Mouse (Mus musculus) B cell, adult 2 months (primary cell): Measurements from ENCODE around the gene Arih1.

Experiments used
- DNase-seq, 2 experiments: peaks; one replicate each; pipeline ENCODE4 v3.0.0; 2022

Arih1 gene

GRCm38 (mm10) chr9:59486549-59487065 lies at the start of gene Arih1:
Gene Arih1 (minus strand): TSS chr9:59486618.
- DNase-seq: peak; percentile 99

- DNase-seq: no peak
Observed at GRCm38 (mm10) chr9:59533889-59534288, 47.5 kb upstream of the Arih1 start.

GRCm38 (mm10) chr9:59533422-59533821 lies 47.0 kb upstream of the Arih1 start:
- DNase-seq: no peak

- DNase-seq: no peak
Observed at GRCm38 (mm10) chr9:59531645-59532044, 45.2 kb upstream of the Arih1 start.

- DNase-seq: no peak
Observed at GRCm38 (mm10) chr9:59528274-59528673, 41.9 kb upstream of the Arih1 start.

- DNase-seq: no peak
Observed at GRCm38 (mm10) chr9:59527580-59527979, 41.2 kb upstream of the Arih1 start.

- no peak for DNase-seq
Observed at GRCm38 (mm10) chr9:59526727-59527126, 40.3 kb upstream of the Arih1 start.

- DNase-seq: no peak
Observed at GRCm38 (mm10) chr9:59522906-59523305, 36.5 kb upstream of the Arih1 start.

GRCm38 (mm10) chr9:59519396-59519795 lies 33.0 kb upstream of the Arih1 start:
- no peak for DNase-seq

- no peak for DNase-seq
Observed at GRCm38 (mm10) chr9:59518976-59519375, 32.6 kb upstream of the Arih1 start.

GRCm38 (mm10) chr9:59517127-59517526 lies 30.7 kb upstream of the Arih1 start:
- peak; percentile 19 to 25 for DNase-seq

GRCm38 (mm10) chr9:59515069-59515468 lies 28.7 kb upstream of the Arih1 start:
- DNase-seq: no peak

- no peak for DNase-seq
Observed at GRCm38 (mm10) chr9:59512381-59512780, 26.0 kb upstream of the Arih1 start.

- DNase-seq: no peak
Observed at GRCm38 (mm10) chr9:59508146-59508545, 21.7 kb upstream of the Arih1 start.

GRCm38 (mm10) chr9:59487331-59487730 lies 913 bp upstream of the Arih1 start:
- DNase-seq: no peak

GRCm38 (mm10) chr9:59486076-59486518 lies 321 bp downstream of the Arih1 start:
- no peak for DNase-seq

GRCm38 (mm10) chr9:59485511-59486075 lies 825 bp downstream of the Arih1 start:
- peak; percentile 73 to 76 for DNase-seq

- no peak for DNase-seq
Observed at GRCm38 (mm10) chr9:59484760-59485159, 1.7 kb downstream of the Arih1 start.

- DNase-seq: peak; percentile 77 to 79
Observed at GRCm38 (mm10) chr9:59482419-59482818, 4.0 kb downstream of the Arih1 start.

GRCm38 (mm10) chr9:59476617-59477016 lies 9.8 kb downstream of the Arih1 start:
- DNase-seq: no peak

- no peak for DNase-seq
Observed at GRCm38 (mm10) chr9:59474838-59475237, 11.6 kb downstream of the Arih1 start.

GRCm38 (mm10) chr9:59473171-59473570 lies 13.2 kb downstream of the Arih1 start:
- no peak for DNase-seq

- DNase-seq: no peak
Observed at GRCm38 (mm10) chr9:59469446-59469845, 17.0 kb downstream of the Arih1 start.

- DNase-seq: no peak
Observed at GRCm38 (mm10) chr9:59464293-59464692, 22.1 kb downstream of the Arih1 start.

- no peak for DNase-seq
Observed at GRCm38 (mm10) chr9:59458997-59459510, 27.4 kb downstream of the Arih1 start.
